Mouse (Mus musculus): ENCODE data around the gene BC030870.

The BC030870 gene

DNA sequence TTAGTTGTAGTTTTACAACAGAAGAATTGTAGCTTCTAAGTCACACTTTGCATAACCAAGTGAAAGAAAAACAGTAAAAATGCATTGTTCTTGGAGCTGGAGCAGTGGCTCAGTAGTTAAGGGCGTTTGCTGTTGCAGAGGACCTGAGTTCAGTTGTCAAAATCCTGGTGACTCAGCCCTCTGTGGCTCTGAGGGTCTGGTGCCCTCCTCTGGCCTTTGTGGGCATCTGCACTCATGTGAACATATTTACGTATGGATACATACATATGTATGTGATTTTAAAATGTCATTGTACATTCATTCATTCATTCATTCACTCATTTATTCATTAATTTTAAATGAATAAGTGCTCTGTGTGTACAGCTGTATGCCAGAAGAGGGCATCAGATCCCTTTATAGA lies 43.7 kb downstream of the BC030870 start:
- in situ Hi-C loops (cut with MseI, MboI), result loop anchor here (10.0 kb wide), 2 partner anchors 51 to 61 kb away; partner anchors contain the start of gene Apela (in 1 of the 2)

DNA sequence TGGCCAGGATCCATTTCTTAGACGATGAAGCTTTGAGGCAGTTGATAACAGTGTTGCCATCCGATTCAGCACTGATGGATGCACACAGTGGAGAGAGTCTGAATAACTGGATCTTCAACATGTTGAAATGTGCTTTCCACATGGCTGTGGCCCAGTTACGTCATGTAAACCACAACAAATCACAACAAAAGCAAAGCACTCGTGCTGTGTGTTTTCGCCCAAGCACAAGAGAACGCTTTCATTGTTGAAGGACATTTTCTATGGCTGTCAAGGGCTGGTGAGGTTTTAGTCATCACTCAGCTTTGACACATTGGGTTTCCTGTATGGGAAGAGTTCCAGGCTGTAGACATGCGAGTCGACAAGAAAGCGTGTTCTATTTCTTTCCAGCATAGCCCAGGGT lies 48.6 kb downstream of the BC030870 start:
- in situ Hi-C loops (cut with MseI, MboI), result loop anchor here (10.0 kb wide), 2 partner anchors 46 to 56 kb away; partner anchors contain the start of gene Apela (in 1 of the 2)

DNA sequence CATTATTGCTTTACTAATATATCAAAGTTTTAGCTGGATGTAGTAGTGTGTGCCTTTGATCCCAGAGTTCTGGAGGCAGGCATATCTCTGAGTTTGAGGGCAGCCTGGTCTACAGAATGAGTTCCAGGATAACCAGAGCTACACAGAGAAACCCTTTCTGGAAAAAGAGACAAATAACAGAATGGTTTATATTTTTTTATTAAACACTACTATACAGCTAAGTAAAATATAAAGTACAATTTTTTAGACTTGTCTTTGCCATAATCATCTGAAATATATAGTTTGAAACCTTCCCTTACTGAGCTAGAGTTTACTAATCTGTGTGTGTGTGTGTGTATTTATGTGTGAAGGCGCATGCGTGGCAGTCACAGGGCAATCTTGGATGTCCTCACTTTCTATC lies 54.6 kb downstream of the BC030870 start, which contains the start of gene Gm10663:
Gene Gm10663 (plus strand): TSS at position 301 of the 400 bp plus-strand sequence.
- in situ Hi-C loops (cut with MseI, MboI), result no loop called here

DNA sequence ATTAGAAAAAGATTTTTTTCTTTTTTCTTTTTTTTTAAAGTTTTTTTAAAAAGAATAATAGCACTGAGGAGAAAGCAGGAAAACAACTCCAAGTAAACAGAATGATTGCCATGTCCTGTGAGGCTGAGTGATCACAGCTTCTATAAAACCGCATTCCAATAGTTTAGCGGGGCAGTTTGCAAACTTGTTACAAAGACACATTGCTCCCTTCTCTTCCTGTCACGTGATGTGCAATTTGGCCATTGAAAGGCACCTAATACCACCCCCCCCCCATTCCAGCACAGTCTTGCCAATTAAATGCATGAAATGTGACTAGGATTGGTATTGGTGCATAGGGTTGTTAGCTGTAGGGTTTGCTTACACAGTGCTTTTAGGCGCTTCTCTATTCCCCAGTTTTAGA lies 58.4 kb downstream of the BC030870 start:
- in situ Hi-C loops (cut with MseI, MboI), result no loop called here

DNA sequence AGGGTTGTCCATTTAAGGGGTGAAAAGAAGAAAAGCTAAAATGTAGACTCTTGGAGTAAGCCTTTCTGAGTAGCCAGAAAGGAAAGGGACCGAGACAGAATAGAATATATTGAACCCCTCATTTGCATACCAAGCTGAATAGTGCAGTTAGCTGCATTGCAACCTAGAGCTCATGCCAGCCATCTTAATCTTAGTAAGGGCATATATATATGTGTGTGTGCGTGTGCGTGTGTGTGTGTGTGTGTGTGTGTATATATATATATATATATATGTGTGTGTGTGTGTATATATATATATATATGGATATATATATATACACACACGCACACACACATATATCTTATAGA lies 60.9 kb downstream of the BC030870 start:
- in situ Hi-C loops (cut with MseI, MboI), result no loop called here

DNA sequence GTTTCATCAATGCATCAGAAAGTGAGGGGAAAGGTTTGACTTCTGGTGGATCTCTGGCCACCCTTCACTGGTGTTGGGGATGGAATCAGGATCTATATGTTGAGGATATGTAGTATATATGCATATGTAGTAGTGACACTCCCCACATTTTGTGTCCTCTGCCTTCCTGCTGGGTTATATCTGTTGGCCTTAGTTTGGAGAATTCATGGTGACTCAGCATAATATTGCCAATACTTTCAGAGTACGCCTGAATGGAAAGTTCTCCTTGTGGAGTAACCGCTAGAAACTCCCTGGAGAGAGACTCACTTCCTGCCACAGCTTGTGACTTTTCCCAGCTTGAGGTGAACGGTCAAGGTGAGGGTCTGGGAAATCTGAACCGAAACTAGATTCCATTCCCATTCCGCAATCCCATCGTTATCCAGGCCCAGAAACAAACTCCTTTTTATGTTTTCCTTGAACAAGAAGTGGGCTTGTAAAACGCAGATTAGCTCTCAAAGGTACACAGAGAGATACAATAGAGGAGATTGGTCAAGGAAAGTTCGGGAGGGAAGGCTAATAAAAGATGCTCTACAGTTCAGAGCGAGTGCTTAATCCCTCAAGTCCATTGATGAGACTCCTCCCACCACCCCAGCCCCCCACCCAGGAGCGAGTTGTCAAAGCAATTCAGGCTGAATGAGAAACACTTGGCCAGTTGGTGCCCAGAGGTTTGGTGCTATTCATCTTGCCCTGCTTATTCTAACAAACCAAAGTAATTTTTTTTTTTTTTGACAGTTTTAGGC lies 61.5 kb downstream of the BC030870 start:
- in situ Hi-C loops (cut with MseI, MboI), result no loop called here

DNA sequence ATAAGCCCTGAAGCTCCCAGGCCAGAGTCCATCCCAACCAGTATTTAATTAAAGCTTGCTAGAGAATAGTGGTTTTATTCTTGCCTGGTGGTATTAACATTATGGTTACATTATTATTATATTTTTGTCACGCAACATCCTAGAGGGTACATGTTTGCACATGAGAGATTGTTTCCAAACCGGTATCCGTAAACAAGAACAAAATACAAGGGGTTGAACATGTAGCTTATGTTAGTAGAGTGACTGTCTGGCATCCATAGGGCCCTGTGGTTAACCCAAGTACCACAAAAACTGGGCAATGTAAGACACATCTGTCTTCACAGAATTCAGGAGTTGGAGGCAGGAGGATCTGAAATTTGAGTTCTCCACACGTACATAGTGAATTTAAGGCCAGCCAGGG lies 62.3 kb downstream of the BC030870 start:
- in situ Hi-C loops (cut with MseI, MboI), result no loop called here

DNA sequence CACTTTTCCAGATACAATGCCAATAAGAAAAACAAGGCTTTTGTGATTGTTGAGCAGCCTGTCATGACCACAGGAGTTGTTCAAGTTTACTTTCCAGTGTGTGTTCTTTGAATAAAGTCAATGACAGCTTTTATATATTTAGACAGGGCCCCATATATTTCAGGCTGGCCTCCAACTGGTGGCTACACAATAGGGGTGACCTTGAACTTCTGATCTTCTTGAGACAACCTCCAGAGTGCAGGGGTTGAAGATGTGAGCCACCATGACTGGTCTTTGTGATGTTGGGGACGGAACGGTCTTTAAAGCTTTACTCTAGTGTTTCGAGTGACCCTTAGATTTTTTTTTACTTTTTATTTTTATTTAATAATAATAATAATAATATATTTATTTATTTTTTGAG lies 63.7 kb downstream of the BC030870 start:
- in situ Hi-C loops (cut with MseI, MboI), result no loop called here

DNA sequence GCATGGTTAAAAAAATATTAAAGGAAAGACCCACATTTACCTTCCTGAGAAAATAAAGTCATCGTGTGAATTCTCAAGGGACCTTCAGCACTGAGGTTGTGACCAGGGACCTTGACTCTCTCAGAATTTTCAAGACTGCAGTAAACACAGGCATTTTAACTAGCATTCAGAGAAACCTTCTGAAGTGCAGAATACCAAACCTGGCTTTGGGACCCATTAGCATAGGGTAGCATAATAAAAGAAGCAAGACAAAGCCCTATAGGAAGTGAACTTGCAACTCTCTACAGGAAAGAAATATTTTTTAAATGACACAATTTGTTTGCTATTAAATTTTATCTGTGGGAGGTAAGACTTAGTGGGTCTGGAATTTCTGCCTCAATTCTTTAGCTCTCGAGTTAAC lies 65.3 kb downstream of the BC030870 start:
- in situ Hi-C loops (cut with MseI, MboI), result no loop called here

DNA sequence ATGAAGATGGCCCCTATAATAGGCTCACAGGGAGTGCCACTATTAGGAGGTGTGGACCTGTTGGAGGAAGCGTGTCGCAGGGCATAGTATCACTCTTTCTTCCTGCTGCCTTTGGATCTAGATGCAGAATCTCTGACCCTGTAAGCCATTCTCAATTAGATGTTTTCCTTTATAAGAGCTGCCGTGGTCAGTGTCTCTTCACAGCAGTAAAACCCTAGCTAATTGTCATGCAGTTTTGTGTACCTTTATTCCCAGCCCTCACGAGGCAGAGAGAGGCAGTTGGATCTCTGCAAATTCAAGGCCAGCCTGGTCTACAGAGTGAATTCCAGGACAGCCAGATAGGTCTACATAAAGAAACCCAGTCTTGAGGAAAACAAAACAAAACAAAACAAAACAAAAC lies 67.2 kb downstream of the BC030870 start:
- in situ Hi-C loops (cut with MseI, MboI), result no loop called here

DNA sequence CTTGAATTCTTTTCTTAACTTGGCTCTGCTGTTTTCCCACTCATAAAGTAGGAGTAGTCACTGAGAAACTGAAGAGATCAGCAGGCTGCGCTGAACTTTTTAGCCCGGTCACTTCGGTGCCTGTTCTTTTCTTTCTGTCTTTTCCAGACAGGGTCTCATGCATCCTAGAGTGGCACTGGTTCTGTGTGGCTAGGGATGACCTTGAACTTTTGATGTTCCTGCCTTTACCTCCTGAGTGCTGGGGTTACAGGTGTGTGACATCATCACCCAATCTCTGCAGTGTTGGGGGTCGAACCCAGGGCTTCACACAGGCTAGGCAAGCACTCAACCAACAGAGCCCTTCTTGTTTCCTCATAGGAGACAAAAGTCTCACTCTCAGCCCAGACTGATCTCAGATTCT lies 72.6 kb downstream of the BC030870 start:
- in situ Hi-C loops (cut with MseI, MboI), result no loop called here

DNA sequence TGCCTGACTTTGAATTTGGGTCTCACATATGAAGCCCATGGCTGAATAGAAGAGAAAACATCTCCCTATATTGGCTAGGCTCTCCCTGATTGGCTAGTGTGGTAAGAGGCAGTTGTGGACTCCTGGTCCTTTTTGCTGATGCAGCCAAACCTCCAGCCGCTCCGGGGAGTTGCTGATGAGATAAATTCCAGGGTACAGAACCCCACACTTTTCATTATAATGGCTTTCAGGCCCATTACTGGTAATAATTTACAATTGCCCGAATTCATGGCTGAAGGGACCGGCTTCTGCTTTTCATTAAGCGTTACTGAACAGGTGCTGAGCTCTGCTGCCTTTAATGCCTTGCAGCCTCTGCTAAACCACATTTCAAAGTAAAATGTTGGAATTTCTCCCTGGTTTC lies 75.4 kb downstream of the BC030870 start:
- in situ Hi-C loops (cut with MseI, MboI), result no loop called here

DNA sequence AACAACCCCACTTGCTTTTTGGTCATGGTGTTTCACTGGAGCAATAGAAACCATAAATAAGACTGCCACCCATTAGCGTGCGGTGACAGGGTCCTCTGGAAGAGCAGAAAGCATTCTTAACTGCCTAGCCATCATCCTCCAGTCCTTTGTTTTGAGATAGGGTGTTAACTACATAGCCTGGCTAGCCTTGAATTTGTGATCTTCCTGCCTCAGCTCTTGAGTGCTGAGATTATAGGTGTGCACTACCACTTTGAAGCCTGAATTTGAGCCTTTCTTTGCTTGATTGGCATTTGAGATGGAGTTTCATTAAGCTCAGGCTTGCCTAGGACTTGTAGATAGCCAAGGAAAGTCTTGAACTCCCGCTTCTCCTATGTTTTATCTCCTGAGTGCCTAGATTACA lies 75.8 kb downstream of the BC030870 start:
- in situ Hi-C loops (cut with MseI, MboI), result no loop called here

DNA sequence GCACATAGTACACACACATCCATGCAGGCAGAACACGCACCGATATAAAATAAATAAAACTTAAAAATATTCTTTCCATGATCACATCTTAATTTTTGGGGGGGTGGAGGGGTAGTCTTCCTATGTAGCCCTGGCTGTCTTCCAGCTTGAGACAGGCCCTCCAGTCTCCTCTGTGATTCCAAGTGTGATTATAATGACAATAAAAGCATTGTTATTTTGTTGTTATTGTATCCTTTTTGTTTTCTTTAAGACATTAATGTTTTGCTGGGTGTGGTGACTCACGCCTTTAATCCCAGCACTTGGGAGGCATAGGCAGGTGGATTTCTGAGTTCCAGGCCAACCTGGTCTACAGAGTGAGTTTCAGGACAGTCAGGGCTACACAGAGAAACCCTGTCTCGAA lies 81.6 kb downstream of the BC030870 start:
- in situ Hi-C loops (cut with MseI, MboI), result no loop called here

DNA sequence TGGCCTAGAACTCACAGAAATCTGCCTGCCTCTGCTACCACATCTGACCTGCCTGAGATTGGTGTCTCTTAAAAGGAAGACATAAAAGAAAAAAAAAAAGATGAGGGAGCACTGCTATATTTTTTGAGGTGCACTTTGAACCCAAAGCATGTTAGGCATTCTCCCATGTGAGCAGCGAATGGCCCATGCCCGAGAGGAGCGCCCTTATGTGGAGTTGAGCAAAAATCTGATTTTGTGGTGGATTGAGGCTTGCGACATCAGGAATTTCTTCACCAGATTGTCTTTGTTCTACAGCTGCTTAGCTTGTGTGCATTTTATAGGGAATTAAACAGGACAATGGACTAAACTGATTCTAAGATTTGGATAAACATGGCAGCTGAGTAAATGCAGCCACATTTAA lies 82.2 kb downstream of the BC030870 start:
- in situ Hi-C loops (cut with MseI, MboI), result no loop called here

DNA sequence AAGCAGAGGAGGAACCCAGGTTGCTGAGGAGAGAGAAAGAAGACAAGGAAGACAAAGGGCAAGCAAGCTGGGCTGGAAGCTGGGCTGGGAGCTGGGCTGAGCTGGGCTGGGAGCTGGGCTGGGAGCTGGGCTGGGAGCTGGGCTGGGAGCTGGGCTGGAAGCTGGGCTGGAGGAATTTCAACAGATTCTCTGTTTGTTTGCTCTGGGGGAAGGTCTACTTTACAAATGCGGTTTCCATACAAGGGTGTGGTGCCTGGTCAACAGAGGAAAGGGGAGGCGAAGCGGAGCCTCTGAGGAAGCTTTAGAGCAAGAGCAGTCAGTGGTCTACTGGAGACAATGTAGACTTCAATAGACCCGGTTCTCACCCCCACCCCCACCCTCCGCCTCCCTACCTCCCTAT lies 82.8 kb downstream of the BC030870 start:
- in situ Hi-C loops (cut with MseI, MboI), result no loop called here

DNA sequence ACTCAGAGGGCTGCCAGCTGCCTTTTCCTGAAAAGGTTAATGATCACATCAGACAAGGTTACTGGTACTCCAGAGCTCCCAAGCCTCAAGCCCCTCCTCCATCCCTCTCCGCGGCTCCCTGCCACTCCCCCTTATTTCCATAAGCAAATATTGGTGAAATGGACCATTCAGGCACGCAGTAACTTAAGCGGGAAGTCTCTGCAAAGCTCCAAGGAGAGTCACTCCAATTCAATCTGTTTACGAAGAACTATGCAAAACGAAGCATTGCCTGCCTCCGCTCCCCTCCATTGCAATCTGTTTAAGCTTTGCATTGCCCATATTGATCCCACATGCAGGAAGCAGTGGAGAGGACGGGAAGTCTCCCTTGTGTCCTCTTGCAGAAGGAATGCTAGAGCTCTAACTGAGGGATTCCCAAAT lies 92.2 kb downstream of the BC030870 start, which contains the start of gene Apela:
Gene Apela (minus strand): TSS at position 220 of the 417 bp plus-strand sequence.
- in situ Hi-C loops (cut with MseI, MboI), result loop anchor here in 1 of 2 experiments (10.0 kb wide), 1 partner anchor 48 kb away; no protein-coding TSS in a partner anchor

Data from mouse trophoblast stem cell (cell line).